Mouse (Mus musculus) forebrain, embryonic 16.5 days (tissue): Measurements from ENCODE around the gene Gm128. TPM values are rescaled to one million over a fixed set of nuclear protein-coding genes. Genes with fewer than 3 reads are reported as not detected.

Experiments
- ATAC-seq: fragments of 200-750 bp; cut with Nextera tagmentation; 2 replicates; pipeline ENCODE4 v1.8.0; 2017; ENCODE audit warnings: mild to moderate bottlenecking, moderate library complexity
- H3K27ac ChIP-seq: fragments of 300-500 bp; sonication (generic); 2 replicates; pipeline ENCODE4 v1.5.1; 2014; ENCODE audit warnings: low read length, control low read depth
- H3K27me3 ChIP-seq: fragments of 300-500 bp; sonication (generic); replicated peaks from 2 replicates; pipeline ENCODE4 v1.6.1; 2014; ENCODE audit warnings: low read length; ENCODE audit not compliant: control insufficient read depth, insufficient read depth
- H3K36me3 ChIP-seq: fragments of 300-500 bp; sonication (generic); 2 replicates; pipeline ENCODE4 v1.6.1; 2014; ENCODE audit not compliant: control insufficient read depth, insufficient read depth
- H3K4me1 ChIP-seq: fragments of 300-500 bp; sonication (generic); replicated peaks from 2 replicates; pipeline ENCODE4 v1.6.1; 2014; ENCODE audit warnings: low read length; ENCODE audit not compliant: control insufficient read depth, insufficient read depth
- H3K4me2 ChIP-seq: fragments of 300-500 bp; sonication (generic); 2 replicates; pipeline ENCODE4 v1.6.1; 2014; ENCODE audit warnings: mild to moderate bottlenecking, low read length, control low read depth
- H3K4me3 ChIP-seq: fragments of 300-500 bp; sonication (generic); replicated peaks from 2 replicates; pipeline ENCODE4 v1.5.1; 2014; ENCODE audit warnings: mild to moderate bottlenecking, low read length, control low read depth
- H3K9ac ChIP-seq: fragments of 300-500 bp; sonication (generic); replicated peaks from 2 replicates; pipeline ENCODE4 v1.6.1; 2014; ENCODE audit warnings: low read depth, low read length, control low read depth
- H3K9me3 ChIP-seq: fragments of 300-500 bp; sonication (generic); 2 replicates; pipeline ENCODE4 v1.6.1; 2016; ENCODE audit warnings: low read length; ENCODE audit not compliant: control insufficient read depth
- whole genome bisulfite sequencing: fragments of 180-500 bp; shearing (Covaris S2); extraction: QIAGEN DNeasy Blood & Tissue Kit; methylation state at CpG from one replicate; pipeline ENCODE4 v1.1.7; 2014; 5-methylcytosine and 5-hydroxymethylcytosine counted together
- polyA plus RNA-seq: library from polyadenylated mRNA; unstranded; fragments of >200 nt; fragmentation: Nextera tagmentation; extraction: Ambion mirVana; gene quantifications from 2 replicates; pipeline ENCODE4 v1.2.1, GENCODE M21; 2015

The Gm128 gene
- polyA plus RNA-seq, result 0.27 TPM in 1 of 2 replicates, not detected in the other

- 75% methylated on average over 7 of the region's 7 CpGs for WGBS
- Histone ChIP-seq H3K9ac (no peak within 1 kb of the TSS), H3K9me3 (no peaks in the 10 kb centered on the region), H3K36me3 (peaks cover 8% of the 10 kb centered on the region), H3K27me3 (no peaks in the 10 kb centered on the region), H3K4me3 (no peak within 1 kb of the TSS), H3K4me2 (no peak within 1 kb of the TSS), H3K27ac (no peak within 1 kb of the TSS), H3K4me1 (no peaks in the 10 kb centered on the region)
- ATAC-seq, result no peak
Measured at GRCm38 (mm10) chr3:95241498-95241897, at the start of gene Gm128. Gene Gm128 (minus strand): TSS chr3:95241598.

DNA sequence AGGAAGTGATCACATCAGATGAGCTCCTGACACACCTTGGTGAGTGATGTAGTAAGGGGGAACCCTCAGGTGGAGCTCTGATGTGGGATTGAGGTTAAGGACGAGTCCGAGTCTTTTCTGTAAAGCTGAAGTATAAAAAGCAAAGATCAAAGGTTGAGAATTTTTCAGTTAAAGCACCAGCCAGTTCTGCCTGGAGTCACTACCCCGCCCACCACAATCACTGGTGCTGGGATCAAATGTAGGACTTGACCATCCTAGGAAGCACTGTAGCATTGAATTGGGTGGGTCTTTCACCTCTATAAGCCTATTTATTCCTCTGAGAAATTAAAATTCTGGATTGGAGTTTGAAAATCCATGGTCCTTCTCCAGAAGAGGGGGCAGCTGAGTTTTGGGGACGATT lies 49.6 kb upstream of the Gm128 start:
- no peak for ATAC-seq
- Histone ChIP-seq H3K27ac (no peak overlapping the region), H3K9me3 (no peaks in the 10 kb centered on the region), H3K36me3 (peaks cover 14% of the 10 kb centered on the region), H3K4me1 (no peaks in the 10 kb centered on the region), H3K9ac (no peak overlapping the region), H3K4me2 (no peak overlapping the region), H3K27me3 (no peaks in the 10 kb centered on the region), H3K4me3 (no peak overlapping the region)
- WGBS, result 87% methylated on average over 4 of the region's 4 CpGs

GRCm38 (mm10) chr3:95290156-95290555 lies 48.8 kb upstream of the Gm128 start:
- 87% methylated on average over 6 of the region's 6 CpGs for WGBS
- Histone ChIP-seq H3K27ac (no peak overlapping the region), H3K4me1 (no peaks in the 10 kb centered on the region), H3K4me3 (no peak overlapping the region), H3K4me2 (no peak overlapping the region), H3K27me3 (no peaks in the 10 kb centered on the region), H3K9me3 (no peaks in the 10 kb centered on the region), H3K36me3 (peaks cover 14% of the 10 kb centered on the region), H3K9ac (no peak overlapping the region)
- ATAC-seq, result no peak

GRCm38 (mm10) chr3:95289419-95289818 lies 48.0 kb upstream of the Gm128 start:
- no peaks in the 10 kb centered on the region for H3K9me3 ChIP-seq
- no peak for ATAC-seq
- peaks cover 14% of the 10 kb centered on the region for H3K36me3 ChIP-seq
- no peaks in the 10 kb centered on the region for H3K27me3 ChIP-seq
- no peak overlapping the region for H3K27ac ChIP-seq
- H3K4me3 ChIP-seq, result no peak overlapping the region
- WGBS, result 93% methylated on average over 4 of the region's 4 CpGs
- peaks cover 5% of the 10 kb centered on the region; the same call in 1 of the 2 replicates for H3K4me1 ChIP-seq
- no peak overlapping the region for H3K9ac ChIP-seq
- H3K4me2 ChIP-seq, result no peak overlapping the region

GRCm38 (mm10) chr3:95287541-95287940 lies 46.1 kb upstream of the Gm128 start:
- Histone ChIP-seq H3K36me3 (peaks cover 11% of the 10 kb centered on the region), H3K9me3 (no peaks in the 10 kb centered on the region), H3K4me2 (no peak overlapping the region), H3K9ac (no peak overlapping the region), H3K4me1 (peaks cover 15% of the 10 kb centered on the region), H3K27me3 (no peaks in the 10 kb centered on the region), H3K4me3 (no peak overlapping the region), H3K27ac (no peak overlapping the region)
- WGBS, result 94% methylated on average over 3 of the region's 3 CpGs
- no peak for ATAC-seq

GRCm38 (mm10) chr3:95286510-95286909 lies 45.1 kb upstream of the Gm128 start:
- H3K9ac ChIP-seq, result no peak overlapping the region
- no peaks in the 10 kb centered on the region for H3K27me3 ChIP-seq
- H3K9me3 ChIP-seq, result no peaks in the 10 kb centered on the region
- H3K4me2 ChIP-seq, result no peak overlapping the region
- H3K27ac ChIP-seq, result no peak overlapping the region
- H3K36me3 ChIP-seq, result peaks cover 6% of the 10 kb centered on the region
- ATAC-seq, result no peak
- WGBS, result 89% methylated on average over 7 of the region's 7 CpGs
- no peak overlapping the region for H3K4me3 ChIP-seq
- H3K4me1 ChIP-seq, result peaks cover 18% of the 10 kb centered on the region

GRCm38 (mm10) chr3:95286011-95286410 lies 44.6 kb upstream of the Gm128 start:
- Histone ChIP-seq H3K4me1 (peaks cover 18% of the 10 kb centered on the region), H3K27me3 (no peaks in the 10 kb centered on the region), H3K36me3 (peaks cover 6% of the 10 kb centered on the region), H3K9me3 (no peaks in the 10 kb centered on the region), H3K4me3 (no peak overlapping the region), H3K27ac (no peak overlapping the region), H3K4me2 (no peak overlapping the region), H3K9ac (no peak overlapping the region)
- 67% methylated on average over 5 of the region's 5 CpGs for WGBS
- ATAC-seq, result no peak

DNA sequence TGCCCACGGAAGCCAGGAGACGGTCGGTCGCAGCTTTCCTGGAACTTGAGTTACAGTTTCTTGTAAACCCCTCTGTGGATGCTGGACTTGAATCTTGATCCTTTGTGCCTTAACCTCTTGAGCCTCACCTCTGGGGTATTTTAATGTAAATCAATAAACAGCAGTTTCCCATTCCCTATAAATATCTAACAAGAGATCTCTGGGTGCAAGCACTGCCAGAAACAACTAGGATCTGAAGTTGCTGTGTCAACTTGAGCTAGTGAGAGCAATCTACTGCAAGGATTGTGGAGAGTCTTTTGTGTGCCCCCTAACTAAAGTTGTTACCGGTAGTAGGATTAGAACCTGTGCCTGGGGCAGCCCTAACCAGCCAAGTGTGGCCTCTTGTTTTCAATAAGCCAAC lies 44.0 kb upstream of the Gm128 start:
- Histone ChIP-seq H3K9ac (no peak overlapping the region), H3K4me3 (no peak overlapping the region), H3K27ac (no peak overlapping the region), H3K36me3 (peaks cover 6% of the 10 kb centered on the region; the same call in 1 of the 2 replicates), H3K4me1 (peaks cover 23% of the 10 kb centered on the region), H3K9me3 (no peaks in the 10 kb centered on the region), H3K4me2 (no peak overlapping the region), H3K27me3 (no peaks in the 10 kb centered on the region)
- WGBS, result 92% methylated on average over 5 of the region's 5 CpGs
- ATAC-seq, result no peak

DNA sequence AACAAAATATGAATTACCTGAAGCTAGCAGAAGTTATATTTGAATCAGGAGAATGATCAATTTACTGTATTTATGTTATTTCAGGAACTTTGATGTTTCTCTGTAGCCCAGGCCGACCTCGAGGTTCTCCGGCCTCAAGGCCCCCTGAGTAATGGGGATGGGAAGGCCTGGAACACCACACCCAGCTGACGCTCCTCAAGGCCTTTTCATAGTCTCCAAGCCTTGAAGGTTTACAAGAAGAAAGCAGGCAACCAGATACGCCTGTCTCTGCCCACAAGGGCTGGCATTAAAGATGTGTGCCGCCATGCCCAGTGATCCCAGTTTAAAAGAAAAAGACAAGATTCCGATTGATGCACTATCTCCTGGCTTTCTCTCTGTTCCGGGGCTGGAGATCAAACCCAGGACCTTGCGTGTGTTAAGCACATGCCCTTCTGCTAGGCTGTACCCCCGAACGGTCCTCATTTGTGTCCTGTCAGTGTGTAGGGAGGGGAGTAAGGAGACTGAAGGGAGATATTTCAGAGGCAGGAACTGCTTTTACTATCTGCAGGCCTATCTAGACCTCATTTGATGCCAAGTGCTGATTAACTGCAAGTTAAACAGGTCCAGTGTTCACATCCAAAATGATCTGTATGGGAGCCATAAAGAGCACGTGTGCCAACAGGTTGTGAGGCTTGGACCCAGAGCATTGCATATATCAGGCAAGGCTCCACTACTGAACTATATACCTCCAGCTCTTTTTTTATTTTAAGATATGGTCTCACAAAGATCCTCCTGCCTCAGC lies 43.3 kb upstream of the Gm128 start:
- WGBS, result 91% methylated on average over 12 of the region's 12 CpGs
- H3K27ac ChIP-seq, result no peak overlapping the region
- peaks cover 24% of the 10 kb centered on the region for H3K4me1 ChIP-seq
- H3K27me3 ChIP-seq, result no peaks in the 10 kb centered on the region
- H3K9ac ChIP-seq, result peak overlapping the region; percentile 23
- peaks cover 6% of the 10 kb centered on the region; the same call in 1 of the 2 replicates for H3K36me3 ChIP-seq
- ATAC-seq, result no peak
- H3K4me2 ChIP-seq, result no peak overlapping the region; the same call in 1 of the 2 replicates
- no peak overlapping the region for H3K4me3 ChIP-seq
- H3K9me3 ChIP-seq, result no peaks in the 10 kb centered on the region
